19 mouse cellular contexts compared by ENCODE assay signal in the genomic region with DNA sequence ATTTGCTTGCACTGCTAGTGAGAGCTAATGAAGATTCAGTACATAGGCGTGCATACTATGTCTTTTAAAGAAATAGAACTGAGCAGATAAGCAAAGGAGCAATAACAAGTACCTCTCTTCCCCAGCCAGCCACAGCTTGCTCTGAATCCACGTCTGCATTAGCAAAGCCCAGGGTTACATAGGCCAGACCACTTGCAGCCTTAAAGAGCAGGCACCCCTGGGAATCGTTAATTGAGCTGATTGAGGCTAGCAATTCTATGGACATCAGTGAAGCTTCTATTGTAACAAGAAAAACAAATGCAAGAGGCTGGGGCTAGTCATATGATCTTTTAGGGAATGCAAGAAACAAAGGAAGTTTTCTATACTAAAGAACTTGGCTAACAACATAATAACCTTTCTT.
"Had no signal": no experiment of that assay in that cellular context is flagged by ENCODE, and none has a peak within 500 bp of the region (broad histone marks: within the 10 kb centered on the region; RNA-seq: fewer than 3 reads in every experiment).

No protein-coding gene starts in this region.

- H3K4me2 ChIP-seq: limb, embryonic 15.5 days; liver, embryonic 12.5 days; lung, embryonic 14.5 days; neural tube, embryonic 13.5 days had no signal

- H3K27ac ChIP-seq: kidney, postnatal 0 days; limb, embryonic 15.5 days; liver, embryonic 12.5 days; neural tube, embryonic 13.5 days had no signal

- H3K9ac ChIP-seq: limb, embryonic 15.5 days; liver, embryonic 12.5 days; lung, embryonic 14.5 days; neural tube, embryonic 13.5 days had no signal

- H3K36me3 ChIP-seq: limb, embryonic 15.5 days; liver, embryonic 12.5 days; neural tube, embryonic 13.5 days had no signal

- ATAC-seq: intestine, postnatal 0 days; liver, embryonic 12.5 days; midbrain, embryonic 16.5 days had no signal

- H3K4me1 ChIP-seq: limb, embryonic 15.5 days; liver, embryonic 12.5 days; megakaryocyte, embryonic 14.5 days had no signal

- H3K9me3 ChIP-seq: limb, embryonic 15.5 days; liver, embryonic 12.5 days; megakaryocyte, embryonic 14.5 days; neural tube, embryonic 13.5 days had no signal

- DNase-seq: kidney, adult 8-10 months; kidney, postnatal 36 days; layer of hippocampus, adult 9-11 months; layer of hippocampus, postnatal 36 days; left cerebral cortex, postnatal 4 days; lung, embryonic 14.5 days; lung, postnatal 10 days; lung, postnatal 4 days; right cerebral cortex, adult 18-20 months; right cerebral cortex, postnatal 25 days; thymus, adult 2 months; thymus, postnatal 25 days had no signal

- H3K4me3 ChIP-seq: limb, embryonic 15.5 days; liver, embryonic 12.5 days; megakaryocyte, embryonic 14.5 days; neural tube, embryonic 13.5 days had no signal

- H3K27me3 ChIP-seq: limb, embryonic 15.5 days; liver, embryonic 12.5 days; megakaryocyte, embryonic 14.5 days; neural tube, embryonic 13.5 days had no signal
